Mouse (Mus musculus) brain, embryonic 14.5 days (tissue): ENCODE results near the gene Hcar1.

Source experiments
- CTCF ChIP-seq: fragments of 200-500 bp; IDR thresholded peaks from 2 replicates; pipeline ENCODE4 v1.5.1; 2012; ENCODE audit warnings: inconsistent platforms, mild to moderate bottlenecking, moderate library complexity, borderline replicate concordance; ENCODE audit not compliant: insufficient read depth, insufficient read length; ENCODE audit errors: extremely low read depth
- POLR2A ChIP-seq: fragments of 200-500 bp; IDR thresholded peaks from 2 replicates; pipeline ENCODE4 v1.6.1; 2012; ENCODE audit warnings: mild to moderate bottlenecking, inconsistent platforms, borderline replicate concordance; ENCODE audit not compliant: poor library complexity, insufficient read depth, insufficient read length, severe bottlenecking; ENCODE audit errors: extremely low read depth

DNA sequence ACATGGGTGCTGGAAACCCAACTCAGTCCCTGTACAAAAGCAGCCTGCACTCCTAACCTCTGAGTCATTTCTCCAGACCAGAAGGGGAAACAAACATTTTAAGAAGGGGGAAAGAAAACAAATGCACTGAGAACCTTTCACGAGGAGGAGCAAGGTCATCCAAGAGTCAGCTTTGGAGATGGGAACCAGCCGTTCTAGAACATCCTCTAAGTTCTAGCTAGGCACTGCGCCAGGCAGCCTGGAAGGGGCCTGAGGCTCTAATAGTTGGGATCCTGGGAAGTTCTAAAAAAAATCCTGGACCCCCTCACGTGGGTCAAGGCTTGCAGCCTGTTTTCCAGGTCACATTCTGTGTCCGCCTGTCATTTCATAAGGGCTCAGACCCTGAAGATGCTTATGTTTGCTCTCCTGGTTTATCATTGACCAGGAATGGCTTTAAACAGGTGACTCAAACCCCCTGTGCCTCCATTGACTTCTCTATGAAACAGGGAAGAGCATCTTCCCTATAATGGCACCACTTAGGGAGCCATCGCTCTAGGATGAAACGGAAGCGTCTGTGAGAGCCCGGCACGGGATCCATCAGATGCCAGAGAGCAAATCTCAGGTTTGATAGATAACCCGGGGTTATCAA, 25.8 kb downstream of the Hcar1 start:
- TF ChIP-seq CTCF (no peak), POLR2A (no peak)
